8 mouse cellular contexts compared by ENCODE assay signal in genomic region chr9:110071843-110072242, GRCm38 (mm10). TPM values are rescaled to one million over a fixed set of nuclear protein-coding genes. Genes with fewer than 3 reads are reported as not detected.
DNase-seq lines count a peak whose midpoint lies in the region; ATAC-seq and TF ChIP-seq lines count a peak whose summit lies in the region.

No protein-coding gene starts in this region.

- H3K4me3 ChIP-seq in hindbrain, embryonic 10.5 days, result no peak overlapping the region
- no peak overlapping the region for H3K4me3 ChIP-seq in hindbrain, embryonic 13.5 days
- no peak overlapping the region for H3K4me3 ChIP-seq in forebrain, embryonic 14.5 days (ENCODE audit: low read depth, low read length)
- no peak overlapping the region for H3K4me3 ChIP-seq in left cerebral cortex, adult 2 months
- H3K4me3 ChIP-seq in midbrain, embryonic 12.5 days, result no peak overlapping the region
- H3K4me3 ChIP-seq in spleen, adult 2 months (ENCODE audit: extremely low read depth, insufficient read depth, insufficient read length), result no peak overlapping the region

- no peaks in the 10 kb centered on the region for H3K4me1 ChIP-seq in hindbrain, embryonic 10.5 days (replicated peaks)
- H3K4me1 ChIP-seq in hindbrain, embryonic 13.5 days (replicated peaks), result no peaks in the 10 kb centered on the region
- H3K4me1 ChIP-seq in forebrain, embryonic 14.5 days (ENCODE audit: control insufficient read depth, insufficient read depth, low read length), result peaks cover 3% of the 10 kb centered on the region; the same call in 1 of the 2 replicates
- H3K4me1 ChIP-seq in midbrain, embryonic 12.5 days, result no peaks in the 10 kb centered on the region
- H3K4me1 ChIP-seq in spleen, adult 2 months (ENCODE audit: control insufficient read depth, insufficient read depth, insufficient read length), result no peaks in the 10 kb centered on the region

- peak; percentile 78 for DNase-seq in hindbrain, embryonic 10.5 days (ENCODE audit: low spot score)
- DNase-seq in c-Kit-positive CD71-positive TER-119-positive erythroid progenitor cells, embryonic 14.5 days (ENCODE audit: low spot score), result peak; percentile 63
- DNase-seq in forebrain, embryonic 14.5 days (ENCODE audit: low spot score), result peak; percentile 89
- peak; percentile 83 for DNase-seq in induced T-regulatory cell, adult 2 months (ENCODE audit: low read depth)
- DNase-seq in left cerebral cortex, adult 2 months (ENCODE audit: extremely low spot score in 1 of 2, low spot score in 2 of 2), result peak; percentile 78 to 82
- DNase-seq in spleen, adult 2 months (ENCODE audit: low read depth in 1 of 2, low spot score in 2 of 2), result peak; percentile 27 to 56

- WGBS in hindbrain, embryonic 10.5 days, result 3% methylated on average over 1 of the region's 1 CpGs
- 0% methylated on average over 1 of the region's 1 CpGs for WGBS in hindbrain, embryonic 13.5 days
- 3% methylated on average over 1 of the region's 1 CpGs for WGBS in forebrain, embryonic 14.5 days
- 8% methylated on average over 1 of the region's 1 CpGs for WGBS in midbrain, embryonic 12.5 days
- WGBS in spleen, adult 2 months, result 14% methylated on average over 1 of the region's 1 CpGs

- peak; percentile 86 for TF ChIP-seq CTCF in left cerebral cortex, adult 2 months (IDR thresholded peaks at IDR 0.05)
- peak; percentile 79; the same call in 1 of the 2 replicates for TF ChIP-seq CTCF in spleen, adult 2 months (IDR thresholded peaks at IDR 0.05; ENCODE audit: extremely low read depth, insufficient read depth, insufficient read length, insufficient replicate concordance)

- no peak for ATAC-seq in hindbrain, embryonic 13.5 days (ENCODE audit: low FRiP score)
- ATAC-seq in forebrain, embryonic 14.5 days, result peak; percentile 62
- ATAC-seq in midbrain, embryonic 12.5 days (ENCODE audit: low FRiP score, low read depth), result peak; percentile 49; the same call in 1 of the 2 replicates

- no peaks in the 10 kb centered on the region for H3K27me3 ChIP-seq in hindbrain, embryonic 10.5 days (ENCODE audit: insufficient read depth, poor library complexity, severe bottlenecking)
- no peaks in the 10 kb centered on the region for H3K27me3 ChIP-seq in hindbrain, embryonic 13.5 days
- H3K27me3 ChIP-seq in forebrain, embryonic 14.5 days (replicated peaks; ENCODE audit: control insufficient read depth, insufficient read depth, low read length), result no peaks in the 10 kb centered on the region
- no peaks in the 10 kb centered on the region for H3K27me3 ChIP-seq in midbrain, embryonic 12.5 days
- H3K27me3 ChIP-seq in spleen, adult 2 months (ENCODE audit: control insufficient read depth, insufficient read depth, low read length), result no peaks in the 10 kb centered on the region

- no peak for TF ChIP-seq POLR2A in spleen, adult 2 months (IDR thresholded peaks at IDR 0.05; ENCODE audit: low read depth, low read length)

- intact Hi-C loops in left cerebral cortex, adult 2 months (cut with DNase I), result loop anchor here (1.0 to 5.0 kb wide), 3 partner anchors 87 to 178 kb away; partner anchors contain the start of gene Map4

- peak overlapping the region; percentile 17; the same call in 1 of the 2 replicates for H3K27ac ChIP-seq in hindbrain, embryonic 10.5 days
- H3K27ac ChIP-seq in hindbrain, embryonic 13.5 days, result no peak overlapping the region
- H3K27ac ChIP-seq in forebrain, embryonic 14.5 days (ENCODE audit: low read depth, low read length), result no peak overlapping the region
- peak overlapping the region; percentile 28; the same call in 1 of the 2 replicates for H3K27ac ChIP-seq in left cerebral cortex, adult 2 months
- H3K27ac ChIP-seq in midbrain, embryonic 12.5 days (replicated peaks), result no peak overlapping the region
- H3K27ac ChIP-seq in spleen, adult 2 months (ENCODE audit: insufficient read depth, low read length), result no peak overlapping the region

- H3K36me3 ChIP-seq in hindbrain, embryonic 10.5 days, result peaks cover 89% of the 10 kb centered on the region
- peaks cover 92% of the 10 kb centered on the region for H3K36me3 ChIP-seq in hindbrain, embryonic 13.5 days
- peaks cover 78% of the 10 kb centered on the region for H3K36me3 ChIP-seq in forebrain, embryonic 14.5 days (ENCODE audit: control insufficient read depth, insufficient read depth, low read length)
- peaks cover 79% of the 10 kb centered on the region for H3K36me3 ChIP-seq in midbrain, embryonic 12.5 days
- peaks cover 22% of the 10 kb centered on the region for H3K36me3 ChIP-seq in spleen, adult 2 months (ENCODE audit: control insufficient read depth, insufficient read depth, low read length)

- H3K9ac ChIP-seq in hindbrain, embryonic 13.5 days, result no peak overlapping the region
- H3K9ac ChIP-seq in forebrain, embryonic 14.5 days (ENCODE audit: low read length), result no peak overlapping the region
- H3K9ac ChIP-seq in midbrain, embryonic 12.5 days (replicated peaks), result no peak overlapping the region; the same call in 1 of the 2 replicates

- H3K4me2 ChIP-seq in hindbrain, embryonic 13.5 days, result no peak overlapping the region
- no peak overlapping the region for H3K4me2 ChIP-seq in forebrain, embryonic 14.5 days (ENCODE audit: low read length)
- no peak overlapping the region for H3K4me2 ChIP-seq in midbrain, embryonic 12.5 days (replicated peaks)

- H3K9me3 ChIP-seq in hindbrain, embryonic 10.5 days, result no peaks in the 10 kb centered on the region
- no peaks in the 10 kb centered on the region for H3K9me3 ChIP-seq in hindbrain, embryonic 13.5 days
- no peaks in the 10 kb centered on the region for H3K9me3 ChIP-seq in forebrain, embryonic 14.5 days (replicated peaks; ENCODE audit: control insufficient read depth, low read length)
- H3K9me3 ChIP-seq in midbrain, embryonic 12.5 days, result no peaks in the 10 kb centered on the region

RNA-seq across cellular contexts. Expression of gene Smarcc1, which starts 45.7 kb away (rescaled TPM):
- polyA plus RNA-seq in hindbrain, embryonic 10.5 days (2016; fragmentation: Nextera tagmentation; extraction: Ambion mirVana), result 180 and 201 TPM in 2 replicates
- polyA plus RNA-seq in hindbrain, embryonic 13.5 days (2015; fragmentation: Nextera tagmentation; extraction: Ambion mirVana), result 133 and 135 TPM in 2 replicates
- polyA plus RNA-seq in forebrain, embryonic 14.5 days (2014; fragmentation: Nextera tagmentation; extraction: Ambion mirVana), result 120 and 149 TPM in 2 replicates
- 10 to 100 TPM; 68.6 to 74.8 TPM for total RNA-seq in left cerebral cortex, adult 2 months (2021)
- polyA plus RNA-seq in midbrain, embryonic 12.5 days (2016; fragmentation: Nextera tagmentation; extraction: Ambion mirVana), result 208 and 215 TPM in 2 replicates
- 10.6 and 15.2 TPM in 2 replicates for polyA plus RNA-seq in spleen, adult 2 months (2012; rRNA removed)

RNA-seq across cellular contexts. Expression of gene Dhx30, which starts 45.8 kb away (rescaled TPM):
- 179 and 194 TPM in 2 replicates for polyA plus RNA-seq in hindbrain, embryonic 10.5 days (2016; fragmentation: Nextera tagmentation; extraction: Ambion mirVana)
- 186 and 189 TPM in 2 replicates for polyA plus RNA-seq in hindbrain, embryonic 13.5 days (2015; fragmentation: Nextera tagmentation; extraction: Ambion mirVana)
- 163 and 189 TPM in 2 replicates for polyA plus RNA-seq in forebrain, embryonic 14.5 days (2014; fragmentation: Nextera tagmentation; extraction: Ambion mirVana)
- 100 to 1,000 TPM; 166 to 173 TPM for total RNA-seq in left cerebral cortex, adult 2 months (2021)
- 224 and 228 TPM in 2 replicates for polyA plus RNA-seq in midbrain, embryonic 12.5 days (2016; fragmentation: Nextera tagmentation; extraction: Ambion mirVana)
- polyA plus RNA-seq in spleen, adult 2 months (2012; rRNA removed), result 66.2 and 68.2 TPM in 2 replicates

Comparison
In these comparisons a context has a peak if more than half of its experiments do, and no peak if none do; other contexts are left out.
1. H3K27ac ChIP-seq: peak in hindbrain, embryonic 10.5 days (single experiment) and left cerebral cortex, adult 2 months (single experiment); none in hindbrain, embryonic 13.5 days (single experiment), forebrain, embryonic 14.5 days (single experiment), midbrain, embryonic 12.5 days (single experiment) and spleen, adult 2 months (single experiment).
2. Peak in every context shown above with its lines, with median percentiles within 50 percentile points of each other: DNase-seq.